Mouse (Mus musculus): ENCODE results near the gene Zfp160. TPM values are rescaled to one million over a fixed set of nuclear protein-coding genes. Genes with fewer than 3 reads are reported as not detected.

Gene Zfp160
- 22.5 and 31.3 TPM in 2 replicates for total RNA-seq (2014; rRNA removed)
- 6.9 and 11.9 TPM in 2 replicates for polyA plus RNA-seq (2015; fragmentation: Nextera tagmentation; extraction: Ambion mirVana)

DNA sequence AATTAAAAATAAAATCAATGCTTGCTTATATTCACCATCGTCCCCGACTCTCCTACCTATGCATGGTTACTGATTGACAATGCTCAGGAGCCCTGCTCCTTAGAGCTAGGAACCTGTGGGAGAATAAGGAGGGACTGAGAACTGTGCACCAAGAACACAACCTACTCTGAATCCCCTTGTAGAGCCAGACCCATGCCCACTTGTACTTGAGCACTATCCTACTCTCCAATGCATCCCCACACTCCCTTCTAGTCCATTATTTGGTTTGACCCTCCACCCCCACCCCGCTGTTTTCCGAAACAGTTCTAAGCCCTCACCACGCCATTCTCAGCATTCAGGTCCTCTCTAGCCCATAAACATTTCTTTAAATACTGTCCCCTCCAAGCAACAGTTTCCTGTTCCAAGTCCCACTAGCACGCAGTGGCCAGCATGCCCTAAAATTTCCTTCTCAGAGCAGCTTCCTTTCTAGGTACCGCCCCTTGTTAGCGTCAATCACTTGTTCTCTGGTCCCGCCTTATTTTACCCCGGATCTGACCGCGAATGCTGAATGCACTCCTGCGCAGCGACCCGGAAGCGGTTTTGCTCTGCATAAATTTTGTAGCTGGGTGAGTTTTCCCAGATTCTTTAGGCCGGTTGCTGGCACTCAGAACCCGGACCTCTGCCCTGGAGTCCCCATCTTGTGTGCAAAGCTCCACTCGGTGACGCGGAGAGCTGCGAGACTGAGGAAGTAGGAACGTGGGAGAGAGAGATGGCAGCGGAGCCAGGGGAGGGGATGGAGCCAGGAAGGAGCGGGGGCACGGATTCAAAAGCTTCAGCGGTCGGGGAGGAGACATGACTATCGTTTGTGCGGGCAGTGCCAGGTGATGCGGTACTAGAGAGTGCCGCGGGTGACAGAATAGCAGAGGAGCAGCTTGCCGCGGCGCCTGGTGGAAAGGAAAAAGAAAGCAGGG is at the start of gene Zfp160:
Zfp160 (plus strand) TSS at position 522 of the 950 bp plus-strand sequence.
- 7% methylated on average over 36 of the region's 36 CpGs for WGBS
- DNase-seq = peak; percentile 92

DNA sequence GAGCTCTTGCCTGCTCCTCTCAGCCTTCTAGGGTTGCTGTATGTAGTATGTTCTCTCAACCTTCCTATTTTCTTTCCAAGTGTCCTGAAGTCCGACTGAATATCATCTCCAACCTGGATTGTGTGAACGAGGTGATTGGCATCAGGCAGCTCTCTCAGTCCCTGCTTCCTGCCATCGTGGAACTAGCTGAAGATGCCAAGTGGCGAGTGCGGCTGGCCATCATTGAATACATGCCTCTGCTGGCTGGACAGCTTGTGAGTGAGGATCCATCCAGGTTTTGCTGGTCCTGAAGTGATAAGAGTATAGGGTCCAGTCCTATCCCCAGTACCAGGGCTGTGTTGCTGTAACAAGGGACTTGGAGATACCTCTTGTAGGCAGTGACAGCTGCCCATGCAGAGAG is 48.3 kb upstream of the Zfp160 start:
- Histone ChIP-seq H3K4me3 (ENCODE audit: low read depth, low read length) (no peak overlapping the region), H3K27me3 (ENCODE audit: insufficient read depth, low read length) (no peaks in the 10 kb centered on the region), H3K27ac (ENCODE audit: low read depth, low read length) (no peak overlapping the region), H3K9me3 (ENCODE audit: low read length) (no peaks in the 10 kb centered on the region), H3K9ac (no peak overlapping the region), H3K36me3 (ENCODE audit: insufficient read depth) (peaks cover 98% of the 10 kb centered on the region), H3K4me1 (ENCODE audit: insufficient read depth) (no peaks in the 10 kb centered on the region), H3K4me2 (ENCODE audit: low read depth) (no peak overlapping the region)
- no peak for DNase-seq
- no peak for ATAC-seq
- TF ChIP-seq CTCF (IDR thresholded peaks at IDR 0.05; ENCODE audit: low read depth) = no peak
- 92% methylated on average over 5 of the region's 5 CpGs for WGBS

More for the DNA sequence above, at the start of gene Zfp160:
- Histone ChIP-seq H3K36me3 (ENCODE audit: insufficient read depth) (peaks cover 15% of the 10 kb centered on the region), H3K27ac (ENCODE audit: low read depth, low read length) (peak within 1 kb of the TSS; percentile 91), H3K4me2 (ENCODE audit: low read depth) (peak within 1 kb of the TSS; percentile 81), H3K4me1 (ENCODE audit: insufficient read depth) (peaks cover 7% of the 10 kb centered on the region), H3K9me3 (ENCODE audit: low read length) (no peaks in the 10 kb centered on the region), H3K4me3 (ENCODE audit: low read depth, low read length) (peak within 1 kb of the TSS; percentile 68), H3K9ac (peak within 1 kb of the TSS; percentile 77), H3K27me3 (ENCODE audit: insufficient read depth, low read length) (no peaks in the 10 kb centered on the region)
- TF ChIP-seq CTCF (IDR thresholded peaks at IDR 0.05; ENCODE audit: low read depth) = peak; percentile 46
- peak; percentile 99 for ATAC-seq

DNA sequence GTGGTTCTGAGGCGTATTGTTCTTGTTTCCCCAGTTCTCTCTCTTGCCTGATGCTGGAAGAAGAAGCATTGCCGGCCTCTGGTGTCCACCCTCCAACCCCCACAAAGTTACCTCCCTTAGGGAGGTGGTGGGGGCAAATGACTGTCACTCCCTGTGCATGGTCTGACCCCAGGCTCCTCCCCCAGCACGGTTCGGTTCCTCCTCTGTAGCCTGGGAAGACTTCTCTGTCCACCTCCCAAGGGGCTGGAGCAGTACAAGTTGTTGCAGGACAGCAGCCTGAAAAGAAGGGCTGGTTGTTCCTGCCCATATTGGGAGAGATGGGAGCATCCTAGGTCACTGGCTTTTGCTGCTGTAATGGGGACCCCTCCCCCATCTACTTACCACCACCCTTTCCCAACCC is 43.3 kb upstream of the Zfp160 start:
- no peak overlapping the region for H3K4me3 ChIP-seq (ENCODE audit: low read depth, low read length)
- H3K27me3 ChIP-seq (ENCODE audit: insufficient read depth, low read length) = no peaks in the 10 kb centered on the region
- ATAC-seq = peak; percentile 13; the same call in 1 of the 2 replicates
- no peak for TF ChIP-seq CTCF (IDR thresholded peaks at IDR 0.05; ENCODE audit: low read depth)
- 90% methylated on average over 4 of the region's 4 CpGs for WGBS
- no peak for DNase-seq
- H3K36me3 ChIP-seq (ENCODE audit: insufficient read depth) = peaks cover 88% of the 10 kb centered on the region
- H3K9me3 ChIP-seq (ENCODE audit: low read length) = no peaks in the 10 kb centered on the region
- H3K4me1 ChIP-seq (ENCODE audit: insufficient read depth) = no peaks in the 10 kb centered on the region
- no peak overlapping the region for H3K4me2 ChIP-seq (ENCODE audit: low read depth)
- no peak overlapping the region for H3K27ac ChIP-seq (ENCODE audit: low read depth, low read length)
- H3K9ac ChIP-seq = no peak overlapping the region

DNA sequence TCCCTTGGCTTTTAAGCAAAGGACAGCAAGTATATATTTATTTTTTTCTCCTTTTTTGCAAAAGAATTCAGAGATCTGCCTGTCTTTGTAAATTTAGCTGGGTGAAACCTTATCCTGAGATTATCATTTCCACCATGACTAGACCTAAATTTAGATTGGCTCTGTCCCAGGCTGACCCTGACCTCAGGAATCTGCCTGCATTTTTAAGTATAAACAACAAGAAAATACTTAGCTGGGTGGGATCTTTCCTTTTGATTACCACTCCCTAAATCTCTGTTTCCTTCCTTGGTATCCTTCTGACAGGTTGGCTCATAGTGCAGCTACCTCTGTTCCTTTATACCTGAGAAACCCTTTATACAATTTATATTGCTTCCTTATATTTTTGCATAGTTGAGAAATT is 42.0 kb upstream of the Zfp160 start:
- no peak for ATAC-seq
- TF ChIP-seq CTCF (IDR thresholded peaks at IDR 0.05; ENCODE audit: low read depth) = no peak
- Histone ChIP-seq H3K36me3 (ENCODE audit: insufficient read depth) (peaks cover 75% of the 10 kb centered on the region), H3K4me1 (ENCODE audit: insufficient read depth) (no peaks in the 10 kb centered on the region), H3K27me3 (ENCODE audit: insufficient read depth, low read length) (no peaks in the 10 kb centered on the region), H3K27ac (ENCODE audit: low read depth, low read length) (no peak overlapping the region), H3K4me2 (ENCODE audit: low read depth) (no peak overlapping the region), H3K4me3 (ENCODE audit: low read depth, low read length) (no peak overlapping the region), H3K9me3 (ENCODE audit: low read length) (no peaks in the 10 kb centered on the region), H3K9ac (no peak overlapping the region)
- DNase-seq = no peak

DNA sequence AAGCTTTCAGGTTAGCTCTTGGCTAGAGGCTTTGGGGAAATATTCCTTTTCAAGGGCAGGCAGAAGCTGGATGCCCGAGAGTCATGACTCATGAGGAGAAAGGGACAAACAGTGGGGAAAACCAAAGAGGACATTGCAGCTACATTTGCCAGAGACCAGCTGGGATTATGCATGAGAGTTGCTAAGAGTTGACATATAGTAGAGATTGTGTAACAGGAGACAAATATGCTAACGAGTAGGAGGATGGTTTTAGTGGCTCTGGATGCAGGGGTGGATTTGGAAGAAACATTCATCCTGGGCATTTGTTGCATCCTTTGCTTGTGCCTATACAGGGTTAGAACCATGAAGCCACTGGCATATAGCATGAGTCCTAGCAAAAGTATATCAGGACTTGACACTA is 15.0 kb upstream of the Zfp160 start:
- TF ChIP-seq CTCF (IDR thresholded peaks at IDR 0.05; ENCODE audit: low read depth) = no peak
- WGBS = 69% methylated on average over 2 of the region's 2 CpGs
- H3K36me3 ChIP-seq (ENCODE audit: insufficient read depth) = no peaks in the 10 kb centered on the region
- no peak overlapping the region for H3K4me3 ChIP-seq (ENCODE audit: low read depth, low read length)
- no peaks in the 10 kb centered on the region for H3K4me1 ChIP-seq (ENCODE audit: insufficient read depth)
- no peak overlapping the region for H3K9ac ChIP-seq
- no peaks in the 10 kb centered on the region for H3K9me3 ChIP-seq (ENCODE audit: low read length)
- DNase-seq (no peak), ATAC-seq (no peak)
- no peaks in the 10 kb centered on the region for H3K27me3 ChIP-seq (ENCODE audit: insufficient read depth, low read length)
- H3K4me2 ChIP-seq (ENCODE audit: low read depth) = no peak overlapping the region
- H3K27ac ChIP-seq (ENCODE audit: low read depth, low read length) = no peak overlapping the region

DNA sequence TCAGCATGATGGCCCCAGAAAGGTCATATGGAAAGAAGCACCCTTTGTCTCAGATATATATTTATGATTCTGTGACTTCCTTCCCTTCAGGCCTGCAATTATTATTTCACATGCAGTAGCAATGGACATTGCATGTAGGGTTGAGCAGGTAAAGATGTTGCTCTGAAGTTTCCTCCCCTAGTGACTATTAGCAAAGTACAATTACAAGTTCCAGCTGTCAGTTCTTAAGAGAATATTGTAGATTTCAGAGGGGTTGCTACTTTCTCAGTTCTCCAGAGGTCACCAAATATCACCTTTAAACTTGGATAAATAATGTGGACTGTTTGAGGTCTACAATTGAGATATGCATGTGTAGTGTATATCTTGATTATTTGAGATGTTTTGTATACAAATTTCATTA is 12.3 kb upstream of the Zfp160 start, which contains the start of gene Vmn1r233:
Vmn1r233 (minus strand) TSS at position 101 of the 400 bp plus-strand sequence.
- Histone ChIP-seq H3K4me2 (ENCODE audit: low read depth) (no peak within 1 kb of the TSS), H3K9me3 (ENCODE audit: low read length) (no peaks in the 10 kb centered on the region), H3K4me3 (ENCODE audit: low read depth, low read length) (no peak within 1 kb of the TSS), H3K27ac (ENCODE audit: low read depth, low read length) (no peak within 1 kb of the TSS), H3K9ac (no peak within 1 kb of the TSS), H3K4me1 (ENCODE audit: insufficient read depth) (no peaks in the 10 kb centered on the region), H3K36me3 (ENCODE audit: insufficient read depth) (no peaks in the 10 kb centered on the region), H3K27me3 (ENCODE audit: insufficient read depth, low read length) (no peaks in the 10 kb centered on the region)
- TF ChIP-seq CTCF (IDR thresholded peaks at IDR 0.05; ENCODE audit: low read depth) = no peak
- no peak for ATAC-seq
- DNase-seq = no peak

DNA sequence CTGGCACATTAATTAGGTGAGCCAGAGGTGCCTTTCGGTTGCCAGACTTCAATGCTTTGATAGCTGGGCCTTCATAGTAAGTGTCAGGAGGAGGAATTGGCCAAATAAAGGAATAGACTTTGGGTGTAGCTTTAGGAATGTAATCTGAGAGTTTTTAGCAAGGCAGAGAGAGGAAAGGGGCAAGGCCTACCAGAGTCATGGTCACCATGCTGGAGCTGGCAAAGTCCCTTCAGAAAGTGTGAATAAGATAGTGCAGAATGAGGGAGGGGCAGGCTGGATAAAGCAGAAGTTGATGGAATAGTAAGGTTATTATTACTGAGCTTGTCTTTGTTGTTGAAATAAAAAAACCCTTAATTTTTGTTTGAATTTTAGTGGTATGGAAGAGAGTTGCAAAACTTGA is 1.0 kb downstream of the Zfp160 start:
- Histone ChIP-seq H3K4me1 (ENCODE audit: insufficient read depth) (peaks cover 7% of the 10 kb centered on the region), H3K27ac (ENCODE audit: low read depth, low read length) (no peak overlapping the region), H3K9ac (peak overlapping the region; percentile 77), H3K4me2 (ENCODE audit: low read depth) (peak overlapping the region; percentile 81), H3K36me3 (ENCODE audit: insufficient read depth) (peaks cover 15% of the 10 kb centered on the region), H3K27me3 (ENCODE audit: insufficient read depth, low read length) (no peaks in the 10 kb centered on the region), H3K9me3 (ENCODE audit: low read length) (no peaks in the 10 kb centered on the region), H3K4me3 (ENCODE audit: low read depth, low read length) (peak overlapping the region; percentile 68)
- no peak for ATAC-seq
- DNase-seq = no peak
- TF ChIP-seq CTCF (IDR thresholded peaks at IDR 0.05; ENCODE audit: low read depth) = no peak
- 17% methylated on average over 1 of the region's 1 CpGs for WGBS
